Mouse (Mus musculus) liver, embryonic 14.5 days (tissue): ENCODE measurements around the gene Shank1.

Experiments used
- CTCF ChIP-seq: IDR thresholded peaks from 2 replicates; pipeline ENCODE4 v1.5.1; 2016; ENCODE audit warnings: antibody characterized with exemption, low read depth, control low read depth
- EP300 ChIP-seq: IDR thresholded peaks from 2 replicates; pipeline ENCODE4 v1.6.1; 2016; ENCODE audit warnings: antibody characterized with exemption, low read depth

- TF ChIP-seq CTCF: no peak
- TF ChIP-seq EP300: no peak
Observed at GRCm38 (mm10) chr7:44334139-44334538, 24.1 kb downstream of the Shank1 start.
